Mouse (Mus musculus) adrenal gland, postnatal 25 days (tissue): ENCODE data around the gene Uck2. TPM values are rescaled to one million over a fixed set of nuclear protein-coding genes. Genes with fewer than 3 reads are reported as not detected.

ENCODE experiments used
- DNase-seq: peaks from one replicate; pipeline ENCODE4 v3.0.0; 2021; ENCODE audit warnings: mixed read lengths
- total RNA-seq: library from RNA; stranded (reverse); gene quantifications from 2 replicates; pipeline ENCODE4 v1.2.3, GENCODE M21; 2021

The Uck2 gene
- total RNA-seq, 1 experiment from 2014 or later = 47.5 TPM

- DNase-seq = peak; percentile 56
Measured at GRCm38 (mm10) chr1:167283441-167284257, 1.5 kb downstream of the Uck2 start.

GRCm38 (mm10) chr1:167282768-167283167, 2.4 kb downstream of the Uck2 start:
- DNase-seq = no peak

GRCm38 (mm10) chr1:167282112-167282511, 3.0 kb downstream of the Uck2 start:
- DNase-seq = no peak

- DNase-seq = no peak
Measured at GRCm38 (mm10) chr1:167280061-167280460, 5.1 kb downstream of the Uck2 start.

- no peak for DNase-seq
Measured at GRCm38 (mm10) chr1:167279160-167279715, 5.9 kb downstream of the Uck2 start.

- no peak for DNase-seq
Measured at GRCm38 (mm10) chr1:167278395-167278794, 6.7 kb downstream of the Uck2 start.

- DNase-seq = no peak
Measured at GRCm38 (mm10) chr1:167274646-167275390, 10.3 kb downstream of the Uck2 start.

GRCm38 (mm10) chr1:167273380-167274163, 11.5 kb downstream of the Uck2 start:
- no peak for DNase-seq

- no peak for DNase-seq
Measured at GRCm38 (mm10) chr1:167271841-167272240, 13.3 kb downstream of the Uck2 start.

- DNase-seq = no peak
Measured at GRCm38 (mm10) chr1:167271304-167271703, 13.8 kb downstream of the Uck2 start.

- DNase-seq = no peak
Measured at GRCm38 (mm10) chr1:167270342-167271111, 14.6 kb downstream of the Uck2 start.

GRCm38 (mm10) chr1:167269856-167270270, 15.3 kb downstream of the Uck2 start:
- DNase-seq = peak; percentile 65

- no peak for DNase-seq
Measured at GRCm38 (mm10) chr1:167269350-167269811, 15.7 kb downstream of the Uck2 start.

- no peak for DNase-seq
Measured at GRCm38 (mm10) chr1:167268360-167269063, 16.6 kb downstream of the Uck2 start.

- no peak for DNase-seq
Measured at GRCm38 (mm10) chr1:167266720-167267119, 18.4 kb downstream of the Uck2 start.

GRCm38 (mm10) chr1:167265366-167265765, 19.8 kb downstream of the Uck2 start:
- no peak for DNase-seq

GRCm38 (mm10) chr1:167262489-167263041, 22.6 kb downstream of the Uck2 start:
- DNase-seq = no peak

GRCm38 (mm10) chr1:167261750-167262149, 23.4 kb downstream of the Uck2 start:
- DNase-seq = no peak

GRCm38 (mm10) chr1:167259702-167260101, 25.4 kb downstream of the Uck2 start:
- DNase-seq = no peak

GRCm38 (mm10) chr1:167256724-167257302, 28.3 kb downstream of the Uck2 start:
- no peak for DNase-seq
